Mouse (Mus musculus) lung, adult 2 months (tissue): ENCODE results near the gene Tex11.

Experiments used
- CTCF ChIP-seq: fragments of 200-500 bp; IDR thresholded peaks from 2 replicates; pipeline ENCODE4 v1.5.1; 2011; ENCODE audit warnings: mild to moderate bottlenecking, low read length, control low read depth; ENCODE audit not compliant: insufficient read depth
- POLR2A ChIP-seq: fragments of 200-500 bp; IDR thresholded peaks from 2 replicates; pipeline ENCODE4 v1.6.1; 2011; ENCODE audit warnings: low read depth, mild to moderate bottlenecking, control low read depth, low read length, borderline replicate concordance; ENCODE audit errors: extremely low read depth

DNA sequence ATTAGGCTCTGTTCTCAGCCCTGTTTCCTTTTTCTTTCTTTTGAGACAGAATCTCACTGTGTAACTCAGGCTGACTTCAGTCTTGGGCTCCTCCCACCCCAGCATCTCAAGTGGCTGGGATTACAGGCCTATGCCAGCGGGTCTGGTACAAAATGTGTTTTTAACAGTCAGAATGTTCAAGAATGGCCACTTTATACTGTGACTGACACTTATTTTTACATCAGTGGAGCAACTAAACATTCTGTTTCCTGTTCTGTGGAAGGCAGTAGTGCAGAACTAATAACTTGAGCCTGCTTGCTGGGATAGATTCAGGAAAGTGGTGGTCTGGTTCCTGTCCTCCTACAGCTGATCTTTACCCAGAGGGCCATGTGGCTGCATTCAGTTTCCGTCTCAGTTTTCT, 258.8 kb downstream of the Tex11 start:
- TF ChIP-seq CTCF (no peak), POLR2A (no peak)
